Mouse (Mus musculus) urinary bladder, adult 2 months (tissue): ENCODE measurements around the gene Dand5. TPM values are rescaled to one million over a fixed set of nuclear protein-coding genes. Genes with fewer than 3 reads are reported as not detected.

Experiments used
- DNase-seq: peaks from one replicate; pipeline ENCODE4 v3.0.0; 2022; ENCODE audit warnings: low spot score
- polyA plus RNA-seq: library from polyadenylated mRNA; depleted of rRNA; stranded (reverse); fragments of >200 nt; gene quantifications from 2 replicates; pipeline ENCODE4 v1.2.3, GENCODE M21; 2012

Dand5 gene
- polyA plus RNA-seq, 1 experiment = 4.8 TPM

DNA sequence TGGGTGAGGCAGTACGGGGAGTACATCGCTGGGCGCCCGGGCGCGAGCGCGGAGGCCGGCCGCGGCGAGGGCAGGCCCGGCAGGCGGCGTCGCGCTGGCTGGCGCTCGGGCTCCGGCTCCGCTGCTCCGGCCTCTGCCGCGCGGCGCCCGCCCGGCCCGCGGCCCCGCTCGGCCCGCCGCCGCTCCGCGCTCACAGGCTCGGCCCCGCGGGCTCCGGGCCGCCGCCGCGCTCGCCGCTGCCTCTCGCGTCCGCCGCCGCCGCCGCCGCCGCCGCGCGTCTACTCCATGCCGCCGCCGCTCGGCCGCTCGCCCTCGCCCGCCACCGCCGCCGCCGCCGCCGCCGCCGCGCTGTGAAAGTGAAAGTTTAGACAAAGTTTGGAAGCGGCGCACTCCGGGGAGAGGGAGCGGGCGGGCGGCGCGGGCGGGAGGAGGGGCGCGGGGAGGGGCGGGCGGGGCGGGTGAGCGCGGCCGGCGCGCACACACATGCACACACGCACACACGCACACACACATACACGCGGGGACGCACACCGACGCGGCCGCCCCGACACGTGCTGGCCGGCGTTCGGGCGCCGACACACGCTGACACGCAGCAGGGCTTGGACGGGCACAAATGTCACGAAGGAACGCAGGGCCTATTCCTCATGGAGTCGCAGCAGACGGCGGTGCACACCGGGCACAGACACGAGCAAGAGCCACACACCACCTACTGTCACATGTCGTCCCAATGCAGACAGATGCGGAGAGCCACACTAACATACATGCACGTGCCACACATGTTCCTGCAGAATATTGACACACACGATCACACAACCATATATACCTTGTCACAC is 22.4 kb downstream of the Dand5 start, which contains the start of gene Nfix:
Gene Nfix (minus strand): TSS at position 346 of the 833 bp plus-strand sequence.
- DNase-seq = peak; percentile 60

DNA sequence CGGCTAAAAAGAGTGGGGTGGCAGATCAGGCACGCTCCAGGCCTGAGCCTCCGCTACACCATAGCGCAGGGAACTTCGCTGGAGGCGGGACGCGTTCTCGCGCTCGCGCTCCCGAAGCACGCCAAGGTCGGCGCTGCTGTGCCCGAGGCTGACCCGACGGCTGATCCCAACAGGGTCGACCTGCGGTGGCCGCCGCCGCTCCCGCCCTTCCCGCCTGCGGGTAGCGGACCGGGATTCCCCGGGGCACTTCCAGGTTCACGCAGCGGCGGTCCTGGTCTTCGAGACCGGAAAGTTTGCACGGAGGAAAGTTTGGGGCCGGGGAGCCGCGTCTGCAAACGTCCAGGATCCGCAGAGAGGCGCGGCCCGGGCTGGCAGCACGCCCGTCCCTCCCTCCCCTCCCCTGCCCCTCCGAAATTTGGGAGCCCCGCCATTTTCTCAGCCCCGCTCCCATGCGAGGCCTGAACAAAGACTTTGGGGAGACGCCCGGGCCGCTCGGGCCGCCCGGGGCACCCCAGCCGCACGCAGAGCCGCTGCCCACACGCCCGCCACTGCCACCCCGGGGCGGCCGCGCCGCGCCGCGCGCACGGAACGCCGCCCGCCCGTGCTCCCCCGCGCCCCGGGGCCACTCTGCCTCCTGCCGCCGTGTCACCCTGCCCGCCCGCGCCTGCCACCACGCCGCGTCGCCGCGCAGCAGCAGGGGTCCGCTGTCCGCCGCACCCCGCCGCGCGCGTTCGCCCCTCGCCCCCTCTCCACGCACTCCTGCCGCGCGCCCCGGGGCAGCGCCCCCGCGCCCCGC is 23.3 kb downstream of the Dand5 start:
- peak; percentile 69 for DNase-seq

DNA sequence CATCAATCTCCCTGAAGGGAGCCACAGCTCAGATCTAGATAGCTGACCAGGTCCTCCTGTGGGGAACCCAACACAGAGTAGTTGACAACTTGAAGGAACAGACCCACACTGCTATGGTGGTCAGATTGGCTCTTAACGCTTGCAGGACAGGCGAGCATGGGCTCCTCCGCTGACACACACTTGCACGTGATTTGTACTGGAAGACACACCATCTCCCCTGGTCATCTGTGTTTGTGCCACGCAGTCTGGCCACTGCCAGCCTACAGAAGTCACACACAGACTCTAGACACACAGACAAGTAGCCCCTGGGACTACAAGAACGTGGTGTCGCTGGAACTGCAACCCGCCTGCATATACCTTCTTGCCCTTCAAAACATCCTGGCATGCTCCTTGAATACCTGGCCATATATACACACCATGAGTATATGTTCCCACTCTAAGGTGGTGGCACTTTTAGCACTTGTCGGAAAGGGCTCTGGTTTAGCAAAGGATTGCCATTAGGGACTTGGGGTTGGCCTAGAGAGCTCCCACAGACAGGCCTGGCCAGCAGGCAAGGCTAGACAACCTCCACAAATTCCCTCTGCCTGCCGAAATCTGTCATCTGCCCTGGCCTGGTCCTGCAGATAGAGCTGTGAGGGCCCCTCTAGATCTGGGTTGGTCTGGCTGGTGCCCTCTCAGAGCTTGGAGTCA is 24.0 kb downstream of the Dand5 start:
- DNase-seq = no peak

DNA sequence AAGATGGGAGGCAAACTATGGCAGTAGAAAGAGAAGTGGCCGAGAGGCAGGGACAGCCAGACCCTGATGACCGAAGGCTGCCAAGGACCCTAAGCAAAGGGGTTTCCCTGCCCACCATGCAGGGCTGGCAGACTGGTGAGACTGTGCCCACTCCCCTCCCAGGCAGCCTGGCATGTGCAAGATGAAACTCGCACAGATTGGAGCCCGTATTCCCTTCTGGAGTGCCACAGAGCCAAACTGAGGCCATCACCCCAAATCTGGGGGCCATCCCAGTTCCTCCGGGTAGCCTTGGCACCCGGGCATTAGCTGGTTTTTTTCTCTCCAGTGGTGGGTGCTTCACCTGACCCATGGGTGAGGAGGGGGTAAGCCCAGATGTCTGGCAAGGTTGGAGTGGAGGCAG is 24.7 kb downstream of the Dand5 start:
- DNase-seq = no peak

DNA sequence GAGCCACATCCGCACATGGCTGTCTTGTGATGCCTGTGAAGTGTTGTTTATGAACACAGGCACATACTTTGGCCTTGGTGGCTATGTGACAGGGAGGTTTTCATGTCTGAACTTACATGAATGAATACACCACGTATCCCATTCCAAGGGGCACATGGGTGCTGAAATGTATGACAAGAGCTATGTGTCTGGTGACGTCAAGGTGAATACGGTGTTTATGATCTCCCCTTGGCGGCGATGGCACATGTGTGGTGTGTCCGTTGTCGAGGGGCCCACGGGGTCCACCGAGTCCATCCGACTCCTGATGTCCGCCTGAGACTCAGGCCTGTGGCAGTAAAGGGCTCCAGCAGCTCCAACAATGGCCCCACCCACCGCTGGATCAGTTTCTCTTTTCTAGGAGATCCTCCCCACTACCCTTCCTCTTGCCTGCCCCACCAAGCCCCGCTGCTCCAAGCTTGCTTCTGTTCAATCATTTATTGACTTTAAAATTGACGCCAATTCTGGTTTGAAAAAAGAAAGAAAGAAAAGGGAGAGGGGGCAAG is 25.3 kb downstream of the Dand5 start:
- no peak for DNase-seq

DNA sequence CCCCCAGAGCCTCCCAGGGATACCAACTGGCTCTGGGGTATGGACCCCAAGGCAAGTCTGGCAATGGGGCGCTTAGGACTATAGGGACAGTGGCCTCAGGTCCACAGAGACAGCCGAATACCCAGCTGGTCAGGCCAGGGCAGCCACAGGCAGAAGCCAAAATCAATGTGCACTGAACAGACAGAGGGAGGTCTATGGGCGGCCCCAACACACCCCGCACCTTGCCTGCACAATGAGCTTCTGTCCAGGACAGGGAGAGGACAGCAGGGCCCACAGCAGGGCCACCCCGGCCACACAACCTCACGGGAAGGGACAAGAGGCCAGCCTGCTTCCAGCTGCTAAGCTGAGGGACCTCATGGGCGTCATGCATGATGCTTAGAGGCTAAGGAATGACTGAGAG is 28.1 kb downstream of the Dand5 start:
- no peak for DNase-seq

DNA sequence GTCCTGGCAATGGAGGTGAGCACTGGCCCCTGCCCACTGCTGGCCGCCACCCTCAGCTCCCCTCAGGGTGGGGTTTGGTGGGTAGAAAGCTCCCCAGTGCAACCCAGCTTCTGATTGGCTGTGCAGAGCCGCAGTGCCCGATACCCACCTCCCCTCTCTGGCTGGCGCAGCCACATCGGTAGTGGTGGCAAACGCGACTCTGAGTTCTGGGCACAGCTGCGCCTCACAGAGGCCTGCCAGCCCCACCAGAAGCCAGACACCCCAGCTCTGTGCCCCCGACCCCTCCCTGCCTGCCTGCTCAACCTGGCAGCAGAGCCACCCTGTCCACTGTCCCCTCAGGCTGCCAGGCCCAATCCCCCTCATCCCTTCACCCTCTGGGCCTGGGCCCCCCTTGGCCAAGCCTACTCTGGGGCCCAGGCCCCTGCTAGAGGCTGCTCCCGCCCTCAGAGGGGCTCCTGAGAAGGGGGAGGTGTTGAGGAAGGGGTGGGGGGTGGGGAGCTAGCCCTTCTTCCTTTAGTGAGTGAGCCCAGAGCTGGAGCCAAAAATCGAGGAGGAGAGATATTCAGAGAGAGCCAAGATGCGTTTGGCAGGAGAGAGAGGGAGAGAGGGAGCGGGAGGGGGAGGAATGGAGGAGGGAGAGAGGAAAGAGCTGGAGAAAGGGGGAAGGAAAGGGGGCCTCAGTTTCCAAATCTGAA is 28.7 kb downstream of the Dand5 start:
- DNase-seq = no peak

DNA sequence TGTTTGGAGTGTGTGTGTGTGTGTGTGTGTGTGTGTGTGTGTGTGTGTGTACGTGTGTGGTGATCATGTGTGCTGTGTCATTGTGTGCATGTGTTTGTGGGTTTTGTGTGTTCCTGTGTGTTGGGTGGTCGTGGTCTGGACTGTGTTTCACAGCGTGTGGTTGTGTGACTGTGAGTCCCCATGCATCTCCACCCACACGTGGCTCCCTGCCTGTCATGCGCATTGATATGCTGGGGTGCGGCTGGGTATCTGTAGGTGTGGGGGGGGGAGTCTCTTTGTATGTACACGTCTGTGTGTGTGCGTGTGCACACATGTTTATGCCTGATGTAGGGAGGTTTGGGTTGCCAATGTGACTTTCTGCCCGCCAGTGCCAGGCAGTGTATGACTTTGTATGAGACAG is 29.5 kb downstream of the Dand5 start:
- no peak for DNase-seq

DNA sequence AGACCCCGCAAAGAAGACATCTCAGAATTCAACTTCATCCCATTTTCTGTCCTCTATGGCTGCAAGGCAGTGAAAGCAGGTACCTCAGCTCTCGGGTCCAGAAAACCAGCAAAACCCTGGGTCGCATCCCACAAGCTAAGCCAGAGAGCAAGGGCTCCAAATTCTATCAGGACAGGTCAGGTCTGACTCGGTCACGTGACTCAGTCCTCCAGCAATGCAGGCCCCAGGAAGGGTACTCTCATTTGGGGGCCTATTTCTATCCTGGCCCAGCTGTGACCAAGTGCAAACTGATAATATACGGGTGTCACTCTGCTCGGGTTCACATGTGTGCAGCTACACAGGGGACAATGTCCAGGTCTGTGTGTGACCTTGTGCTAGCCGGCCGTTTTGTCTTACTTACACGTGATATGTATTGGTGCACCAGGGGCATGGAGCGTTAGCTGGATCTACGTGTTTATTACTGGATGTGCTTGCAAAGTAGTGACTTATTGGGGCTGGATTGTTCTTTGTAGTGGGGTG is 30.1 kb downstream of the Dand5 start:
- DNase-seq = no peak

DNA sequence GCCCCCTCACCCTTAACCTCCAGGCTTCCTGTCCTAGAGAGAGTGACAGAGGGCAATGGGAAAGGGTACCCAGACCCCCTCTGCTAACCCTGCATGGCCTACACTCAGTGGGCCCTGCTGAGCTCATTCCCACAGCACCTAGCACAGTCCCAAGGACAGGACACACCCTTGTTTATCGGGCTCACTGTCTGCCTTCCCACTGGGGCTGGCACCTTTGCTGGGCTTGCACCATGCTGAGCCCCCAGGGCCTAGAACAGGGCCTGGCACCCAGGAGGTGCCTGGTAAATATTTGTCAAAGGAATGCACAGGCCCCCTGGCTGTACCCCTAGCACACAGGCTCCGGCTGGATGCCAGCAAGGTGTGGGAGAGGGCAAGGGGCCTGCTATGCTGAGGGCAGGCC is 32.1 kb downstream of the Dand5 start:
- DNase-seq = no peak

DNA sequence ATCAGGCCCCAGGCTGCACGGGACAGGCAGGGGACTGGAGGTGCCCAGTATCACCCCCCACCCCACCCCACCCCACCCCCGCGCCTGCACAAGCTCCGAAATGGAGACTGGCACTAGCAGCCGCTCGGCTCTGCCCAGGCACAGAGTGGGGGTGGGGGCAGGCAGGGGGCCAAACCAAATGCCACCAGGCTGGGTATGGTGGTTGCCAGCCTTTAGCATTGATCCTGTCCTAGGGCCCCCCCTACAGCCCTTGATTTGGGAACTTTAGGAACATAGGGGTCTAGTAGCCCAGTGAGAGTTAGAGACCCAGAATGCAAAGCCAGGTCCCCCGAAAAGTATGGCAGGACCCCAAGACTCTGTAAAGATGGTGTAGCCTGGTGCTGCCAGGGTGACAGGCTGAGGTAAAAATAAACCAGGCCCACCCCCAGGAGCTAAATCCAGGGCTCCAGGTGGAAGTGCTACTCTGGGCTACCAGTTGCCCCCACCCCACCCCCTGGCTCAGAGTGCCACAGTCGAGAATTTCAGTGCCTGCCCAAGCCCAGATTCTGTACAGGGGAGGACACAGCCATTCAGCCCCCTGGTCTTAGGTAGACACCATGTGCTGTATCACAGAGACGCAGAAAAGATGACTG is 32.7 kb downstream of the Dand5 start:
- no peak for DNase-seq

DNA sequence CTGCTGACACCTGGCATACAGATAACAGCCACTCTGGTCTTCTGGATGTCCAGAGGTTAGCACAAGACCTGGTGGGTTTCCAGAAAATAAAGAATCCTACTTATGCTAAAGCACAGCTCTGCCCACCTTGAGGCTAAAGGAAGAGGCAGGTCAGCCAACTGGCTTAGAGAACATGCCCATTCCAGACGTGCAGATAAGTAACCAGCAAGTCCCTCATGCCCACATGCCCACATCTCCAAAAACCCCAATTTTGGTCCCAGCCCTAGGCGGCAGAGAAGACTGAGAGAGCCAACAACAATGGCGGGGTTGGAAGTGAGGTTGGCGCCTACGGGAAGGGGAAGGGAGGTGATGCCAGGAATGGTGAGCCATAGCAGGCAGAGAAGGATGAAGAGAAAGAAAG is 33.3 kb downstream of the Dand5 start:
- no peak for DNase-seq

DNA sequence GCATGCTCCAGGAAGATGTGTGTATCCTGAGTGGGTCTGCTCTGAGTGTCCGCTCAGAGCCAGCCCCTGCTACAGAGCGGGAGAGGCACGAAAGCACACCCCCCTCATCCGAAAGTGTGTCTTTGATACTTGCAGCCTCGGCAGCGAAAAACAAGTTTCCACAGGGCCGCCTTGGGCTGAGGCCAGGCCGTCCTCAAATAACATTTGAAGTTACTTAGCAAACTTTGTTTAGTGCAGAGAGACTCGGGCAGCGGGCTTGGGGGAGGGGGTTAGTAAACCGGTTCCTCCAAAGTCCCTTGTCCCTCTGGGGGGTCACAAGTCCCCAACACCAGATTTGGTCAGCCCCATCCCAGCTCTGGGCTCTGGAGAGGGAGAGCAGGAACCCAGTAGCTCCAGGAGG is 33.7 kb downstream of the Dand5 start:
- DNase-seq = no peak

DNA sequence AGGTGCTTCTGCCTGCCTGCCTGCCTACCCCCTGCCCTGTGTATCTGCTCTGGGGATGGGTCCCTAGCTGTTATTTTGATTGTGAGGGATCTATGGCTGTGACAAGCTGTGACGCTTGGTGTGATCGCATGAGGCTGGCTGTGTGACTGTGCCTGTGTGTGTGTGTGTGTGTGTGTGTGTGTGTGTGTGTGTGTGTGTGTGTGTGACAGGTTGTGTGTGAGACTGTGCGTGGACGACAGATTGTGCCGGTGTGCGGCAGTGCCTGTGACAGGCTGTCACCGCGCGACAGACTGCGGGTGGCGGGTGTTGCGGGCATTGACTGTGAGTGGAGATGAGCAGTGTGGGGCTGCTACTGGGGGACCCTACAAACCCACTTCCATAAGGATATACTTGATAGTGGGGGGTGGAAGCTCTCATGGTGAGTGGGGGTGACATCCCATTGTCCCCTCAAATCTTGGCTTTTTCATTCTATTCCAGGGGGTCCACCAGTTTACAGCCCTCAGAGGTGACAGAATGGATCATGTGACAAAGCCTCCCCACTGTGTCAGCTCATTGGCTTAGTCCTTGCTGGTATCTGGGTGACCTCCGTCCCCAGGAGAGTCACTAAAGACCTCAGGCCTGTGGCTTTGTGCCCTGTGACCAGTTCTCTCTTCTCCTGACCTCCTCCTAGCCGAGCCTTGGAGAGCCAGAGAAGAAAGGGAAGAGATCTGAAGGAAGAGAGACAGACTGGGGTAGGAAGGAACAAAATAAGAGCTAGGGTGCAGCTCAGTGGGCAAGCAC is 34.9 kb downstream of the Dand5 start:
- DNase-seq = no peak

DNA sequence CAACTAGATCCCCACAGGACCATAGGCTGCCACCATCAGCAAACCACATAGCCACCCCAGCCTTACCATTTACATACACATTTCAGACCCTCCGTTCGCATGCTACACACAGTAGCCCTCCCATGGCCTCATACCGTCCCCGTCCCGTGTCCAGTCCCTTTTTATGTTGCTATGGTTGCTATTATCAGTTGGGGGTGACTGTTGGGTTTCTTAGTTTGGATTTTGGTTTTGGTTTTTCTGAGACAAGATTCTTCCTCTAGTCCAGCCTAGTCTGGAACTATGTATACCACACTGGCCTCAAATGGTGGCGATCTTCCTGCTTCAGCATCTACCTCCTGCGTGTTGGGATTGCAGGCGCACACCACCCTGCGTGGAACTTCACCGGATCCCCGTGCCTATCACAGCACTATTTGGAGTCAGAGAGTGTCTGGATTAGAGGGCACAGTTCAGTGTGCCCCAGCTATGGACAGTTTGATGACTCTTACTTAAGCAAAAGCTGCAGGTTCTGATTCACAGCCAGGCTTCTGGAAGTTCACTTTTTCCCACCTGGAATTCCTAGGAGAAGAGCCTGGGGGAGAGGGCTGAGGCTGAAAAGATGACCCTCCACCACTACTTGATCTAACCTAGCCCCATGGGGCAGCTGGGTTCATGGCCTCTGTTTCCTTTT is 35.7 kb downstream of the Dand5 start:
- no peak for DNase-seq

DNA sequence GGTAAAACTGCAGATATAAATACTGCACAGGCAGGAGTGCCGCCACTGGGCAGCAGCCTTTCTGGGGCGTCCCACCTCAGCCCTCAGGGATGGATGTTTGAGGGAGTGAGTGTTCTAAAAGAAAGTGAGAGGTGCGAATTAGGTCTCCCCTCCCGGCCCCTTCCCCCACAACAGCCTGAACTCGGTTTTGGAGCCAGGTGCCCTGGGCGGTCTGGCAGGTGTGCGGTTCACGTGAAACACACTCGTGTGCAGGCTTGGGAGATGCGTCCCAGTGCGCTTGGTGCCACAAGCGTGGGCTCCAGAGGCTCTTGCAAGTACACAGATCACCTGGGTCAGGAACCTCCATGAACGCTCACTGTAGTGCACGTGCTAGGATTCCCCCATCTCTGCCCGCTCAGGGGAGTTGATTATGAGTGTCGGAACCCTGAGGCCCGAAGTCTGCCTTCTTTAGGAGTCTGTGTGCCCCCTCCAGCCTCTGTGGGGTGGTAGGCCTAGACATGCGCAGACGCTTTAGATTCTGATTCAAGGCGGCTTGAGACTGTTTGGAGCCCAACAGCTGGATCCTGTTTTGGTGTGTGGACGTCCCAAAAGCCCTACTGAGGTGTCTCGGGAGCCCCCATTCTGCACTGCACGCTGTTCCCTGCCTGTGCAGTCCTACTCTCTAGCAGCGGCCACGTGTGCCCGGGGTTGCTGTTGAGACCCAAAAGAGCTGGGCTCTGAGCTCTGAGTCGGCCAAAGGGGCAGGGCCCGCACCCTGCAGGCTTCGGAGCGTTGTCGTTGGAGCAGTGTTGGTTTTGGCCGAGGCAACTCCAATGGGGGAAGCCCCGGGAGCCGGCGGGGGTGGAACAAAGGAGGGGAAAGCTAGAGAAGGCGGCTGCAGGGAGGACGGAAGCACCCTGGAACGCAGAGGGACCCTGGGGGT is 36.6 kb downstream of the Dand5 start:
- no peak for DNase-seq

DNA sequence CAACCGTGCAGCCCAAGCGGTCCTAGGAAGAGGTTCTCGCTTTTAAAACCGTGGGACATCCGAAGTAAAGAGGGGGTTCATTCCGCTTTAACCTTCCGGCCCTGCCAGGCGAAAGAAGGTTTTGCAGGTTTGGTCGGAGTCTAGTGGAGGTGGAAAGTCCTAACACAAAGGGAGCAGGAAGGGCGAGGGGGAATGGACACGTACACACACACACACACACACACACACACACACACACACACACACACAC is 37.2 kb downstream of the Dand5 start:
- no peak for DNase-seq

DNA sequence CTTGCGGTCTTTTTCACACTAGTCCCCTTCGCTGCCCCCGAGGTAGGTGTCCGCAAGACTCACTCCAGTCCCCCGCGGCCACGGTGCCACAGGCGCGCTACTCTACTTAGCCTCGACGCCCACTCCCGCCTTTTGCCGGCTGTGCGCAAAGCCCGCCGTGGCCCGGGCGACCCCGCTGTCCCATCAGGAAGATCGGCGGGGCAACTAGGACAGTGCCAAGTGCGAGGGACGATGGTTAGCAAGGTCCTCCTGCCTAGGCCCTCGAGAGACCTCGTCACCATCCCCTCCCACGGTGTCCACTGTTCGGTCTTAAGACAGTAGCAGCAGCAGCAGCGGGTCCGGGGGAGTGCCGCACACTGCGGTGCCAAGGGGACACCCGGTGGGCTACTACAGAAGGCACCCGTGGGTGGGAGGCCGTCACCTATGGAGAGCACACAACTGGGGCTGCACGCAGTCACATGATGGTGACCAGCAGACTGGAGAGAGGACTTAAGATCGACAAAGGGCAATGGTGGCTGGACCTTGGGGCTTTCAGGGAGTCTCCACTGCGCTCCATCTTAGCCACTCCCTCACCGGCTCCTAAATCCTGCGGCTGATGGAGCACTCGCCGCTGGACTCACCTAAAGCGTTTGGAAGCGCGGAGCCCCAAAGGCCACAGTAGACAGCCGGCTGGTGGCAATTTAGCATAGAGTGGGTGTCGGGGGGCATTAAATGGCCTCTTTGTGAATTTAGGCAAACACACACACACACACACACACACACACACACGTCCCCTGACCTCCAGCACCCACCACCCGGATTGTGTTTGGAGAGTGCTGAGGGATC is 37.7 kb downstream of the Dand5 start:
- DNase-seq = no peak
